Mouse (Mus musculus) small intestine, adult 2 months (tissue): ENCODE data around the gene Rab29.

Experiments
- CTCF ChIP-seq: fragments of 200-500 bp; IDR thresholded peaks from 2 replicates; pipeline ENCODE4 v1.5.1; 2012; ENCODE audit warnings: low read depth, mild to moderate bottlenecking, control low read depth, inconsistent platforms, low read length, moderate library complexity, mixed read lengths; ENCODE audit not compliant: insufficient replicate concordance, insufficient read length; ENCODE audit errors: extremely low read depth
- POLR2A ChIP-seq: fragments of 200-500 bp; IDR thresholded peaks from 2 replicates; pipeline ENCODE4 v1.6.1; 2012; ENCODE audit warnings: low read depth, mild to moderate bottlenecking, control low read depth, inconsistent platforms, low read length, moderate library complexity

GRCm38 (mm10) chr1:131903251-131903650, 36.2 kb downstream of the Rab29 start:
- TF ChIP-seq CTCF, result no peak
- TF ChIP-seq POLR2A, result no peak
